Mouse (Mus musculus): ENCODE data around the gene Pde3a.

DNA sequence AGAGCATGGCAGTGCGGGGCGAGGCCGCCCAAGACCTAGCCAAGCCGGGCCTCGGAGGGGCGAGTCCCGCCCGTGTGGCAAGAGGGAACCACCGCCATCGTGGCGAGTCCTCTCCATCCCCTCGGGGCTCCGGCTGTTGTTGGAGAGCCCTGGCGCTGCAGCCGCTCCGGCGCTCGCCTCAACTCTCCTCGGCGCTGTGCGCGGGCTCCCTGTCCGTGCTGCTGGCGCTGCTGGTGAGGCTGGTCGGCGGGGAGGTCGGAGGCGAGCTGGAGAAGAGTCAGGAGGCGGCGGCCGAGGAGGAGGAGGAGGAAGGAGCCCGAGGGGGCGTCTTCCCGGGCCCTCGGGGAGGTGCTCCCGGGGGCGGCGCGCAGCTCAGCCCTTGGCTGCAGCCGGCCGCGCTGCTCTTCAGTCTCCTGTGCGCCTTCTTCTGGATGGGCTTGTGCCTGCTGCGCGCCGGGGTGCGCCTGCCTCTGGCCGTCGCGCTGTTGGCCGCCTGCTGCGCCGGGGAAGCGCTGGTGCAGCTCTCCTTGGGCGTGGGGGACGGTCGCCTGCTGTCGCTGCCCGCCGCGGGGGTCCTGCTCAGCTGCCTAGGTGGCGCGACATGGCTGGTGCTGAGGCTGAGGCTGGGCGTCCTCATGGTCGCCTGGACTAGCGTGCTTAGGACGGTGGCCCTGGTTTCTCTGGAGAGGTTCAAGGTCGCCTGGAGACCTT lies 671 bp downstream of the Pde3a start:
- TF ChIP-seq GATA1 (IDR thresholded peaks at IDR 0.05; ENCODE audit: borderline replicate concordance, low read length) (no peak), FLI1 (IDR thresholded peaks at IDR 0.05; ENCODE audit: low read length) (no peak)
